Comparison of ENCODE assay signal across 10 mouse cellular contexts in genomic region chr11:108028398-108028797, GRCm38 (mm10).
DNase-seq lines count a peak whose midpoint lies in the region; ATAC-seq lines count a peak whose summit lies in the region.
"Had no signal": no experiment of that assay in that cellular context is flagged by ENCODE, and none has a peak within 500 bp of the region (broad histone marks: within the 10 kb centered on the region; RNA-seq: fewer than 3 reads in every experiment).

No protein-coding gene starts in this region.

- H3K4me1 ChIP-seq in forebrain, embryonic 15.5 days = 0 out of 2 replicates have a peak, but pooled peaks cover 5% of the 10 kb centered on the region
- H3K4me1 ChIP-seq: hindbrain, embryonic 15.5 days had no signal

- no peak overlapping the region for H3K4me2 ChIP-seq in forebrain, embryonic 15.5 days (replicated peaks)
- H3K4me2 ChIP-seq: embryonic facial prominence, embryonic 13.5 days; hindbrain, embryonic 15.5 days had no signal

- H3K27ac ChIP-seq in forebrain, embryonic 15.5 days (replicated peaks) = no peak overlapping the region
- H3K27ac ChIP-seq: embryonic facial prominence, embryonic 13.5 days; hindbrain, embryonic 15.5 days had no signal

- DNase-seq in adrenal gland, adult 8-10 months = peak; percentile 16
- no peak for DNase-seq in adrenal gland, postnatal 25 days
- peak; percentile 38 for DNase-seq in right cerebral cortex, adult 18-20 months
- DNase-seq in right cerebral cortex, postnatal 14 days = no peak
- peak; percentile 61 for DNase-seq in heart, postnatal 4 days
- DNase-seq in Muller cell, postnatal 12 days (ENCODE audit: inconsistent ontology term) = no peak

- H3K9ac ChIP-seq in forebrain, embryonic 15.5 days (replicated peaks) = no peak overlapping the region
- H3K9ac ChIP-seq: embryonic facial prominence, embryonic 13.5 days; hindbrain, embryonic 15.5 days had no signal

- H3K4me3 ChIP-seq in forebrain, embryonic 15.5 days = no peak overlapping the region
- H3K4me3 ChIP-seq: embryonic facial prominence, embryonic 13.5 days; hindbrain, embryonic 15.5 days had no signal

- H3K27me3 ChIP-seq in forebrain, embryonic 15.5 days = no peaks in the 10 kb centered on the region
- H3K27me3 ChIP-seq: embryonic facial prominence, embryonic 13.5 days; hindbrain, embryonic 15.5 days had no signal

- WGBS in forebrain, embryonic 15.5 days = 68% methylated on average over 12 of the region's 12 CpGs

- no peaks in the 10 kb centered on the region for H3K36me3 ChIP-seq in forebrain, embryonic 15.5 days
- H3K36me3 ChIP-seq: embryonic facial prominence, embryonic 13.5 days; hindbrain, embryonic 15.5 days had no signal

- ATAC-seq in forebrain, embryonic 15.5 days (replicated peaks) = no peak
- no peak for ATAC-seq in CD4-positive, CD25-positive, alpha-beta regulatory T cell, adult 4 months

- H3K9me3 ChIP-seq in forebrain, embryonic 15.5 days = no peaks in the 10 kb centered on the region
- H3K9me3 ChIP-seq: embryonic facial prominence, embryonic 13.5 days; hindbrain, embryonic 15.5 days had no signal

Comparison
In these comparisons a context has a peak if more than half of its experiments do, and no peak if none do; other contexts are left out.
1. DNase-seq: peak in adrenal gland, adult 8-10 months (single experiment), right cerebral cortex, adult 18-20 months (single experiment) and heart, postnatal 4 days (single experiment); none in adrenal gland, postnatal 25 days (single experiment), right cerebral cortex, postnatal 14 days (single experiment) and Muller cell, postnatal 12 days (single experiment).